Mouse (Mus musculus): ENCODE measurements around the gene Clybl. TPM values are rescaled to one million over a fixed set of nuclear protein-coding genes. Genes with fewer than 3 reads are reported as not detected.

The Clybl gene
- polyA plus RNA-seq, 1 experiment from 2014 or later: 31.8 TPM

GRCm38 (mm10) chr14:122265214-122265613 lies 83.7 kb downstream of the Clybl start:
- no peaks in the 10 kb centered on the region for H3K4me1 ChIP-seq (replicated peaks; ENCODE audit: control insufficient read depth, insufficient read depth, low read length)
- H3K9me3 ChIP-seq (ENCODE audit: control insufficient read depth, low read length): no peaks in the 10 kb centered on the region
- no peak overlapping the region for H3K4me2 ChIP-seq (ENCODE audit: low read length)
- WGBS: 79% methylated on average over 7 of the region's 7 CpGs
- DNase-seq (ENCODE audit: low spot score): no peak
- no peaks in the 10 kb centered on the region for H3K27me3 ChIP-seq (replicated peaks; ENCODE audit: control insufficient read depth, insufficient read depth, low read length)
- no peak overlapping the region for H3K4me3 ChIP-seq (ENCODE audit: low read depth, low read length)
- no peak overlapping the region for H3K9ac ChIP-seq (ENCODE audit: low read length)
- H3K27ac ChIP-seq (ENCODE audit: low read depth): no peak overlapping the region
- ATAC-seq (replicated peaks; ENCODE audit: low FRiP score, low TSS enrichment, low read depth): no peak
- no peaks in the 10 kb centered on the region for H3K36me3 ChIP-seq (ENCODE audit: control insufficient read depth, insufficient read depth, low read length)

DNA sequence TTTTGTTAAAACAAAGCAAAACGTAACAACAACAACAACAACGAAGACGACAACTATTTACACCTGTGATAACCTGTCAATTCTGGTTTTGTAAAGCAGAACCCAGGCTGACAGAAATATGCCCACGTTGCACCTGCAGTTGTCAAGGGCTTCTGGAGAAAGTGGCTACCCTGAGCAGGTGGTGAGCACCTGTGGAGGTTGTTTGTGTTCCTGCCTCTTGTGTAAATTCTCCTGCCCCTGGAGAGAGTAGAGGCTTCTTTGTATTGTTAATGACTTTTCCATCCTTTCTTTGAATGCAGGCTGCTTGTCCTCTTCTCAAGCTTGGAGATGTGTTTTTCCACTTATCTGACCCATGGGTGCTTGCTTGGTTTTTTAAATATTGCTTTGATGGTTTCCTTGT lies 86.1 kb downstream of the Clybl start:
- 29% methylated on average over 4 of the region's 4 CpGs for WGBS
- no peaks in the 10 kb centered on the region for H3K4me1 ChIP-seq (replicated peaks; ENCODE audit: control insufficient read depth, insufficient read depth, low read length)
- no peak for ATAC-seq (replicated peaks; ENCODE audit: low FRiP score, low TSS enrichment, low read depth)

DNA sequence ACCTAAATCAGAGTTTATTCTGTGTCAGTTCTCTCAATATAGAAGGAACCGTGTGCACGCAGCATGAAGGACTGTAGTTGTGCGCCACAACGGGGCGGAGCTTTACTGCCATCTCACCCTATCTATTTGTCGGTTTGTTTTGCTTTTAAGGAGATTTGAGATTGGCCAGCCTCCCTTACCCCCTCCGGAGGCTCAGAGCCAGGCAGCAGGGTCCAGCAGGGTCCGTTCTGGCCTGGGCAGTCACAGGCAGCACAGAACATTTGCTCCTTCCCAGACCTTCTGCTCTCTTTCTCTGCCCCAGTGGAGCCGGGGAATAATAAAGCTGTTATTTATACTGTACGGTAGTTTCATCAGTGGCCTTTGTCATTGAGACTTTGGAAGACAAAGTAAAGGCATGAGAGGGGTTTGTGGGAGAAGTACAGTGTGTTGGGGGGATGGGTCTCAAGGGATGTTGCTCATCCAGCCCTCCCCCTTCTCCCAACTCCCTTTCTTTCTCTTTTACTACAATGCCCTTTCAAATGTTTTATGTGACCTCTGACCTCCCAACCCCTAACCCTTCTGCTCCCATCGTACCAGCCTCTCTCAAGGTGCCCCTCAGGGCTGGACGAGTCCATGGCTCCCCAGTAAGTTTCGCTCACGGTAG lies 89.7 kb downstream of the Clybl start:
- H3K4me2 ChIP-seq (ENCODE audit: low read length): no peak overlapping the region
- no peaks in the 10 kb centered on the region for H3K27me3 ChIP-seq (replicated peaks; ENCODE audit: control insufficient read depth, insufficient read depth, low read length)
- no peak for DNase-seq (ENCODE audit: low spot score)
- WGBS: 30% methylated on average over 14 of the region's 14 CpGs
- H3K36me3 ChIP-seq (ENCODE audit: control insufficient read depth, insufficient read depth, low read length): no peaks in the 10 kb centered on the region
- no peaks in the 10 kb centered on the region for H3K9me3 ChIP-seq (ENCODE audit: control insufficient read depth, low read length)
- no peaks in the 10 kb centered on the region for H3K4me1 ChIP-seq (replicated peaks; ENCODE audit: control insufficient read depth, insufficient read depth, low read length)
- H3K27ac ChIP-seq (ENCODE audit: low read depth): no peak overlapping the region
- H3K4me3 ChIP-seq (ENCODE audit: low read depth, low read length): no peak overlapping the region
- no peak overlapping the region for H3K9ac ChIP-seq (ENCODE audit: low read length)
- ATAC-seq (replicated peaks; ENCODE audit: low FRiP score, low TSS enrichment, low read depth): no peak

More for the DNA sequence above, 86.1 kb downstream of the Clybl start:
- Histone ChIP-seq H3K9ac (ENCODE audit: low read length) (no peak overlapping the region), H3K4me2 (ENCODE audit: low read length) (no peak overlapping the region), H3K27me3 (replicated peaks; ENCODE audit: control insufficient read depth, insufficient read depth, low read length) (no peaks in the 10 kb centered on the region), H3K27ac (ENCODE audit: low read depth) (no peak overlapping the region), H3K9me3 (ENCODE audit: control insufficient read depth, low read length) (no peaks in the 10 kb centered on the region), H3K4me3 (ENCODE audit: low read depth, low read length) (no peak overlapping the region), H3K36me3 (ENCODE audit: control insufficient read depth, insufficient read depth, low read length) (no peaks in the 10 kb centered on the region)
- no peak for DNase-seq (ENCODE audit: low spot score)

GRCm38 (mm10) chr14:122277142-122277541 lies 95.6 kb downstream of the Clybl start:
- Histone ChIP-seq H3K4me2 (ENCODE audit: low read length) (no peak overlapping the region), H3K36me3 (ENCODE audit: control insufficient read depth, insufficient read depth, low read length) (no peaks in the 10 kb centered on the region), H3K27me3 (replicated peaks; ENCODE audit: control insufficient read depth, insufficient read depth, low read length) (0 out of 2 replicates have a peak, but pooled peaks cover 9% of the 10 kb centered on the region), H3K9me3 (ENCODE audit: control insufficient read depth, low read length) (no peaks in the 10 kb centered on the region), H3K9ac (ENCODE audit: low read length) (no peak overlapping the region), H3K27ac (ENCODE audit: low read depth) (no peak overlapping the region), H3K4me1 (replicated peaks; ENCODE audit: control insufficient read depth, insufficient read depth, low read length) (no peaks in the 10 kb centered on the region), H3K4me3 (ENCODE audit: low read depth, low read length) (no peak overlapping the region)
- ATAC-seq (replicated peaks; ENCODE audit: low FRiP score, low TSS enrichment, low read depth) (no peak), DNase-seq (ENCODE audit: low spot score) (no peak)
- WGBS: 93% methylated on average over 8 of the region's 8 CpGs

DNA sequence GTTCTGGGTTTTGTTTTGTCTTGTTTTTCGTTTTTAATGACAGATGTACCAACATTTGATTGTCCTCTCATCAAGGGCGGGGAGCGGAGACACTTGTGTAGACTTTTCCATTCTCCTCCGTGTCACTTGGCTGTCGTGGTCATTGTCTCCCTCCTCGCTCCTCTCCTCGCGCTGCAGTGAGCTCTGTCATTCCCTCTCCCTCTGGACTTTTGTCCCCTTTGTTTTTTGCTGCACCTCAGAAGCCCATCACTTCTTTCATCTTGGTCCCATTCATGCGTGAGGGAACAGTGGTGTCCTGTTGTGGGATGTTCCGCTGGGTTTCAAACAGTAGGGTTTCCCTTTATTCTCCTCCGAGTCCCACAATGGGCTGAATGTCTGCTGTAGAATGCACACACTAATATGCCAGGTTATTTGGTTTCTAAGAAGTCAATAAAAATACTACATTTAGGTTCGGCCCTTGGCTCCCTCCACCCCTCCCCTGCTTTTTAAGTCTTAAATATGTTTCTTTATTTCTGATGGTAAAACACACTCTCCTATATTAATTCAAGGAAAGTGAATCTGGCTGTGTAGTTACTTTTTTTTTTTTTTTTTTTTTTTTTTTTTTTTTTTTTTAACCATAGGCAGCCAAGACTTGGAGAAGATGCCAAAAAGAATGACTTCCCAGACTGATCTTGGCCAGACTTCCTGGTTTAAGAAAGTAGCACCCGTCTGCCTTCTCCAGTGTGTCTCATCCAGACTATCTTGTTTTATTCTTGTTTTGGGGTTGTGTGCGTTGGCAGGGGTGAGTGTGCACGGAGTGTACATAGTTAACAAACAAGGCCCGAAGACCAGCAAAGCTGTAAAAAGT lies 98.2 kb downstream of the Clybl start:
- no peak overlapping the region for H3K4me2 ChIP-seq (ENCODE audit: low read length)
- DNase-seq (ENCODE audit: low spot score) (no peak), ATAC-seq (replicated peaks; ENCODE audit: low FRiP score, low TSS enrichment, low read depth) (no peak)
- no peaks in the 10 kb centered on the region for H3K9me3 ChIP-seq (ENCODE audit: control insufficient read depth, low read length)
- no peaks in the 10 kb centered on the region for H3K4me1 ChIP-seq (replicated peaks; ENCODE audit: control insufficient read depth, insufficient read depth, low read length)
- no peaks in the 10 kb centered on the region for H3K36me3 ChIP-seq (ENCODE audit: control insufficient read depth, insufficient read depth, low read length)
- 66% methylated on average over 16 of the region's 16 CpGs for WGBS
- H3K4me3 ChIP-seq (ENCODE audit: low read depth, low read length): no peak overlapping the region
- no peak overlapping the region for H3K27ac ChIP-seq (ENCODE audit: low read depth)
- H3K27me3 ChIP-seq (replicated peaks; ENCODE audit: control insufficient read depth, insufficient read depth, low read length): 0 out of 2 replicates have a peak, but pooled peaks cover 10% of the 10 kb centered on the region
- no peak overlapping the region for H3K9ac ChIP-seq (ENCODE audit: low read length)

DNA sequence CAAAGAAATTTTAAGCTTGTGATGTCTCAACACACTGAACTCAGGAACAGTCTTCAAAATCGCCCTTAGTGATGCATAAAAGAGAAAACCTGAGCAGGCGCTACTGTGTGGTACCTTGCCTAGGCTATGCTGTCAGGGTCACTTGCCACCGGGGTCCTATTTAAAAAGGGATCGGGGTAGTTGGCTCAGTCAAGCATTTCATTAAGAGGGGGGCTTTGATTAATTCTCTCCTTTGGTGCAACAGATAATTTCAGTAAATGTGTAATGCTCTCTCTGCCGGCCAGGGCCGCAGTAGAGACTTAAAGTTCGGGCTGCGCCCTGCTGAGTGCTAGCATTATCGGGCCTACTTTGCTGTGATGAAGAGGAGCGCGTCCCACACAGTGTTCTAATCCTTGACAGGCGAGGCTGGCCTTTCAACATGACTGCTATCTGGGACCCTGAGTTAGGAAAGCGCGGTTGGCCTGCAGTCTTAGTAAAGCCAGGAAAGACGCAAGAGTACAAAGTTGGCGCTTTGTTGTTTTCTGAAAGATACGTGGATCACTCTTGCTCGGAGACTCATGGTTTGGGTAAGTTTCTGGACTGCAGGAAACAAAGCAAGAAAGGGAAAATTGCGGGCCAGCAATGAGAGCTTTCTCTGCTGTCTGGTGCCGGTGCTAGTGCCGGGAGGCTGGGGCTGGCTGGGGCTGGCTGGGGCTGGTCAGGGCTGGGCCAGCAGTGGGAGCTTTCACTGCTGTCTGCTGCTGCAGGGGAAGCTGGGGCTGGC lies 99.0 kb downstream of the Clybl start:
- Histone ChIP-seq H3K27ac (ENCODE audit: low read depth) (no peak overlapping the region), H3K27me3 (replicated peaks; ENCODE audit: control insufficient read depth, insufficient read depth, low read length) (0 out of 2 replicates have a peak, but pooled peaks cover 10% of the 10 kb centered on the region), H3K9ac (ENCODE audit: low read length) (no peak overlapping the region), H3K4me1 (replicated peaks; ENCODE audit: control insufficient read depth, insufficient read depth, low read length) (no peaks in the 10 kb centered on the region), H3K4me3 (ENCODE audit: low read depth, low read length) (no peak overlapping the region), H3K4me2 (ENCODE audit: low read length) (no peak overlapping the region), H3K36me3 (ENCODE audit: control insufficient read depth, insufficient read depth, low read length) (no peaks in the 10 kb centered on the region), H3K9me3 (ENCODE audit: control insufficient read depth, low read length) (no peaks in the 10 kb centered on the region)
- WGBS: 40% methylated on average over 21 of the region's 21 CpGs
- DNase-seq (ENCODE audit: low spot score): no peak
- ATAC-seq (replicated peaks; ENCODE audit: low FRiP score, low TSS enrichment, low read depth): no peak

- Histone ChIP-seq H3K4me2 (ENCODE audit: low read length) (no peak overlapping the region), H3K36me3 (ENCODE audit: control insufficient read depth, insufficient read depth, low read length) (no peaks in the 10 kb centered on the region), H3K4me3 (ENCODE audit: low read depth, low read length) (no peak overlapping the region), H3K27me3 (replicated peaks; ENCODE audit: control insufficient read depth, insufficient read depth, low read length) (0 out of 2 replicates have a peak, but pooled peaks cover 10% of the 10 kb centered on the region), H3K9me3 (ENCODE audit: control insufficient read depth, low read length) (no peaks in the 10 kb centered on the region), H3K27ac (ENCODE audit: low read depth) (no peak overlapping the region), H3K4me1 (replicated peaks; ENCODE audit: control insufficient read depth, insufficient read depth, low read length) (no peaks in the 10 kb centered on the region), H3K9ac (ENCODE audit: low read length) (no peak overlapping the region)
- DNase-seq (ENCODE audit: low spot score) (no peak), ATAC-seq (replicated peaks; ENCODE audit: low FRiP score, low TSS enrichment, low read depth) (no peak)
- WGBS: 50% methylated on average over 9 of the region's 9 CpGs
Measured at GRCm38 (mm10) chr14:122281072-122281634, 99.6 kb downstream of the Clybl start.

DNA sequence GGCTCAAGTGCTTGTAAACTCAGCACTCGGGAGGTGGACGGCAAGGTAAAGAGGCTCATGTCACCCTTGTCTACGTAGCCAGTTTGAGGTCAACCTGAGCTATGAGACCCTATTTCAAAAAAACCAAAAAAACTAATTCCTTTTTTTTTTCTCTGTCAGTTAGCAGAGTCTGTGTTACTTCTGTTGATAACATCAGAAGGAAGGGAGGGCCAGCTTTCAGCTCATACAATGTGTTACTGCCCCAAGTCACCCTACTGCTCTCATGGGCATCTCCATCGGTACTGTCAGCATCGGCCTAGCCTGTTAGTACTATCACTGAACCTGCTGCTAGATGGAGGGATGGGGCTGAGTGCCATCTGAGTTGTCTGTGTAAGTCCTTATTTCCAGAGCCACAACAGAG lies 102.5 kb downstream of the Clybl start:
- ATAC-seq (replicated peaks; ENCODE audit: low FRiP score, low TSS enrichment, low read depth) (no peak), DNase-seq (ENCODE audit: low spot score) (no peak)
- 0 out of 2 replicates have a peak, but pooled peaks cover 10% of the 10 kb centered on the region for H3K27me3 ChIP-seq (replicated peaks; ENCODE audit: control insufficient read depth, insufficient read depth, low read length)
- no peak overlapping the region for H3K4me2 ChIP-seq (ENCODE audit: low read length)
- H3K4me3 ChIP-seq (ENCODE audit: low read depth, low read length): no peak overlapping the region
- 83% methylated on average over 5 of the region's 5 CpGs for WGBS
- H3K9ac ChIP-seq (ENCODE audit: low read length): no peak overlapping the region
- H3K27ac ChIP-seq (ENCODE audit: low read depth): no peak overlapping the region
- no peaks in the 10 kb centered on the region for H3K4me1 ChIP-seq (replicated peaks; ENCODE audit: control insufficient read depth, insufficient read depth, low read length)
- no peaks in the 10 kb centered on the region for H3K36me3 ChIP-seq (ENCODE audit: control insufficient read depth, insufficient read depth, low read length)
- H3K9me3 ChIP-seq (ENCODE audit: control insufficient read depth, low read length): no peaks in the 10 kb centered on the region
